Mouse (Mus musculus): ENCODE measurements around the gene Sfmbt1.

- no peak for TF ChIP-seq POLR2A (IDR thresholded peaks at IDR 0.05; ENCODE audit: extremely low read depth, insufficient read depth, low read length)
- TF ChIP-seq CTCF (IDR thresholded peaks at IDR 0.05; ENCODE audit: low read depth, low read length), result no peak
These were observed 74.8 kb downstream of the Sfmbt1 start for GRCm38 (mm10) chr14:30789471-30789870.
